Mouse (Mus musculus): ENCODE measurements around the gene C8b.

GRCm38 (mm10) chr4:104842204-104842603 is 76.1 kb downstream of the C8b start:
- TF ChIP-seq ZNF384 (IDR thresholded peaks at IDR 0.05; ENCODE audit: low read depth, low read length) (no peak), ZC3H11A (IDR thresholded peaks at IDR 0.05; ENCODE audit: borderline replicate concordance, low read depth, low read length) (no peak), MAFK (IDR thresholded peaks at IDR 0.05; ENCODE audit: insufficient read depth, low read depth, low read length) (no peak), CHD2 (IDR thresholded peaks at IDR 0.05; ENCODE audit: low read depth, low read length) (no peak)
